Mouse (Mus musculus) cerebellum, adult 2 months (tissue): ENCODE measurements around the gene Prl7a1. TPM values are rescaled to one million over a fixed set of nuclear protein-coding genes. Genes with fewer than 3 reads are reported as not detected.

Experiments used
- DNase-seq, 2 experiments: peaks; one replicate each; pipeline ENCODE4 v3.0.0; 2021
- H3K27ac ChIP-seq: fragments of 200-500 bp; 2 replicates; pipeline ENCODE4 v1.5.1; 2012; ENCODE audit warnings: low read length, control low read depth, inconsistent platforms; ENCODE audit not compliant: insufficient read depth
- H3K27me3 ChIP-seq: fragments of 200-500 bp; 2 replicates; pipeline ENCODE4 v1.6.1; 2012; ENCODE audit warnings: inconsistent platforms, mild to moderate bottlenecking, low read length, moderate library complexity; ENCODE audit not compliant: control insufficient read depth, insufficient read depth
- H3K4me1 ChIP-seq: fragments of 200-500 bp; 2 replicates; pipeline ENCODE4 v1.6.1; 2011; ENCODE audit warnings: low read length; ENCODE audit not compliant: control insufficient read depth, insufficient read depth
- H3K4me3 ChIP-seq: fragments of 200-500 bp; replicated peaks from 2 replicates; pipeline ENCODE3; 2011; ENCODE audit warnings: mild to moderate bottlenecking, low read depth, low read length, control low read depth; ENCODE audit not compliant: insufficient read depth
- CTCF ChIP-seq: fragments of 200-500 bp; IDR thresholded peaks from 2 replicates; pipeline ENCODE4 v1.5.1; 2011; ENCODE audit warnings: low read depth, mild to moderate bottlenecking, control low read depth, low read length, moderate library complexity, borderline replicate concordance; ENCODE audit not compliant: insufficient read depth
- POLR2A ChIP-seq: fragments of 200-500 bp; IDR thresholded peaks from 2 replicates; pipeline ENCODE4 v1.6.1; 2011; ENCODE audit warnings: low read length, control low read depth, borderline replicate concordance; ENCODE audit not compliant: insufficient read depth
- WGBS: fragments of 180-500 bp; shearing (Covaris S2); methylation state at CpG from one replicate; pipeline ENCODE4 v1.1.7; 2018; 5-methylcytosine and 5-hydroxymethylcytosine counted together
- polyA plus RNA-seq: library from polyadenylated mRNA; depleted of rRNA; stranded (reverse); fragments of >200 nt; gene quantifications from 2 replicates; pipeline ENCODE4 v1.2.3, GENCODE M21; 2012; rRNA removed

Prl7a1 gene
- polyA plus RNA-seq = not detected in 2 replicates

GRCm38 (mm10) chr13:27642393-27642792, at the start of gene Prl7a1:
TSS of gene Prl7a1 (minus strand) at chr13:27642493.
- no peak for DNase-seq
- no peaks in the 10 kb centered on the region for H3K27me3 ChIP-seq
- no peaks in the 10 kb centered on the region for H3K4me1 ChIP-seq
- H3K4me3 ChIP-seq = no peak within 1 kb of the TSS
- WGBS = 97% methylated on average over 3 of the region's 3 CpGs
- H3K27ac ChIP-seq = no peak within 1 kb of the TSS
- TF ChIP-seq CTCF (no peak), POLR2A (no peak)

GRCm38 (mm10) chr13:27667936-27668335, 25.6 kb upstream of the Prl7a1 start, which contains the start of gene Prl7a2:
TSS of gene Prl7a2 (minus strand) at chr13:27668036.
- no peak for TF ChIP-seq POLR2A
- no peak for TF ChIP-seq CTCF
- H3K27me3 ChIP-seq = no peaks in the 10 kb centered on the region
- 82% methylated on average over 4 of the region's 4 CpGs for WGBS
- no peak within 1 kb of the TSS for H3K4me3 ChIP-seq
- no peak within 1 kb of the TSS for H3K27ac ChIP-seq
- H3K4me1 ChIP-seq = no peaks in the 10 kb centered on the region
- DNase-seq = no peak

DNA sequence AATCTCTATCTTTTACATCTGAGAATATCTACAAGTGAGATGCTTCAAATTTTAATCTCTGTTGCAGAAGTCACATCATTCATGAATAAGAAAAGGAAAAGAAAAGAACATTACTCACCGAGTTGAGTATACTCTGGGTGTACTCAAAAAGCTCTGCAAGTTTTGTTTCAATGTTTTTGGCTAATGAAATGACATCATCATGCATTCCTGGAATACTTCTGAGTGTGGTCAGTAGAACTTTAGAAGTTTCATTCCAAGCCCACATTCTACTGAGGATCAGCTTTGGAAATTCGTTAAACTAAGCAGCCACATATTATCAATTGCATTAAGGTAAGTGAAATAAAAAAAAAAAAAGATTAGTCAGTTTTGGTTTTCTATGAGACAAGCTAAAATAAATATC, 18.5 kb upstream of the Prl7a1 start:
- DNase-seq = no peak
- Histone ChIP-seq H3K27ac (no peak overlapping the region), H3K4me3 (no peak overlapping the region), H3K27me3 (no peaks in the 10 kb centered on the region), H3K4me1 (no peaks in the 10 kb centered on the region)
- TF ChIP-seq CTCF = no peak
- TF ChIP-seq POLR2A = no peak
- 89% methylated on average over 2 of the region's 2 CpGs for WGBS

DNA sequence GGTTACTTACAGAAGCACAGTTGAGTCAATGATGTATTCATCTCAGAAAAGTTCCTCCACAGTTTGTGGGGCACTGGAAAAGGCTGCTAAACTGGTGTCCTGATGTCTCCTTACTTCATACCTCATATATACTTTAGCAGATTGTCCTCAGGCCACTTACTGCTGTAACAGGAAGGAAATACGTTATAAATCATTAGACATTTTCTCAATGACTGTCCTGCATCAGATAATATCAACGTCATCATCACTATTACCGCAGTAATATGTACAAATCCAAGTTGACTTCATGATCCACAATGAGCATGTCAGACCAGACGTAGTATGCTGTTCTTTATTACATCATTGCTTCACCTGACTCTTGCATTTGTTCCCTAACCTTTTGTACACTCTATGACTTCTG, 31.8 kb downstream of the Prl7a1 start, which contains the start of gene Prl7b1:
TSS of gene Prl7b1 (minus strand) at position 101 of the 400 bp plus-strand sequence.
- no peak within 1 kb of the TSS for H3K27ac ChIP-seq
- no peak for DNase-seq
- TF ChIP-seq POLR2A (no peak), CTCF (no peak)
- no peaks in the 10 kb centered on the region for H3K4me1 ChIP-seq
- no peaks in the 10 kb centered on the region for H3K27me3 ChIP-seq
- WGBS = 82% methylated on average over 4 of the region's 4 CpGs
- H3K4me3 ChIP-seq = no peak within 1 kb of the TSS

Other genes with a start within 250 kb of the Prl7a1 start
- gene Prl8a6, start 203.8 kb downstream of the Prl7a1 start, polyA plus RNA-seq = not detected in 2 replicates
- gene Prl8a8, start 129.3 kb downstream of the Prl7a1 start, polyA plus RNA-seq = not detected in 2 replicates
- gene Prl8a9, start 77.9 kb downstream of the Prl7a1 start, polyA plus RNA-seq = 0.20 TPM in 1 of 2 replicates, not detected in the other
- not detected in 2 replicates for gene Prl8a1, start 60.3 kb downstream of the Prl7a1 start, polyA plus RNA-seq
- not detected in 2 replicates for gene Prl7b1, start 31.9 kb downstream of the Prl7a1 start, polyA plus RNA-seq
- 0.08 TPM in 1 of 2 replicates, not detected in the other for gene Prl7a2, start 25.5 kb upstream of the Prl7a1 start, polyA plus RNA-seq
- gene Prl7d1, start 74.2 kb upstream of the Prl7a1 start, polyA plus RNA-seq = 0.08 TPM in 1 of 2 replicates, not detected in the other
- gene Prl7c1, start 138.3 kb upstream of the Prl7a1 start, polyA plus RNA-seq = not detected in 2 replicates
- gene Prl2a1, start 159.2 kb upstream of the Prl7a1 start, polyA plus RNA-seq = not detected in 2 replicates
- gene Prl2c1, start 206.8 kb upstream of the Prl7a1 start, polyA plus RNA-seq = not detected in 2 replicates